Mouse (Mus musculus) skeletal muscle tissue, adult 2 months (tissue): ENCODE results near the gene Kif1b.
"Not testable (repeated sequence)": the region's sequence is repeated elsewhere in the genome, so short reads cannot be mapped to it uniquely, and the experiment has no call there.

Source experiments
- DNase-seq: peaks from one replicate; pipeline ENCODE4 v3.0.0-alpha.2; 2012; ENCODE audit warnings: low read depth, low spot score

The Kif1b gene

DNA sequence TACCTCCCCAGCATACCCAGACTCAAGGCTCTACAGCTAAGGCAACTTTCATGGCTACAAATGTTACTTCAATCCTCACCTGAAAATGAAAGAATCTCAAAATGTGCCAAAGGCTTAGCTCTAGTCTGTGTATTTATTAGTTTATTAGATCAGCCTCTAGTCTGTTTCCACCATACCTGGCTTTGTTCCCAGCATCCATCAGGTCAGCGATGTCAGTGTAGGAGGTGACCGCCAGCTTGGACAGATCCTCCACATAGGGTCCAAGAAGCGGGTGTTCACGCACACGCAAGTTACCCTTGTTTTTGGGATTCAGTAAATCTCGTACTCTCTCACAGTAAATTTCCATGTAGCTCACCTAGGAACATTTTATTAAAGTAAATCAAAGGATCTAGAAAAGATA, 37.0 kb downstream of the Kif1b start:
- no peak for DNase-seq

DNA sequence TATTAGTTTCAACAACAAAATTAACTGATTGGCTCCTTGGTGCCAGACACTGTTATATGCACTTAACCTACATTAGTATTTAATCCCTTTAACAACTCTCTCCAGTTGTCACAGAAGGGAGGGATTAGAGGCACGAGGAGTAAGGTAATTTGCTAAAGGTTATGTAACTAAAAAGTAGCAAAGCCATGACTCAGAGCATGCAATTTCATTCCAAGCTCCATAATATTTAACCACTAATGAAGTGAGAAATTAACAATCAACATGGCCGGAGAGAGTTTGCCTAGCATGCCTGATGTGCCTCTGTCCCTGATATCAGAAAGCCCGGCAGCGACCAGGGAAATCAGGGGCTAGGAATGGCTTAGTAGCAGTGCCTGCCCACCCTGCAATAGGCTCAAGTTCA, 38.5 kb downstream of the Kif1b start:
- DNase-seq, result no peak

- DNase-seq, result no peak
Measured at GRCm38 (mm10) chr4:149264895-149265294, 42.6 kb downstream of the Kif1b start.

DNA sequence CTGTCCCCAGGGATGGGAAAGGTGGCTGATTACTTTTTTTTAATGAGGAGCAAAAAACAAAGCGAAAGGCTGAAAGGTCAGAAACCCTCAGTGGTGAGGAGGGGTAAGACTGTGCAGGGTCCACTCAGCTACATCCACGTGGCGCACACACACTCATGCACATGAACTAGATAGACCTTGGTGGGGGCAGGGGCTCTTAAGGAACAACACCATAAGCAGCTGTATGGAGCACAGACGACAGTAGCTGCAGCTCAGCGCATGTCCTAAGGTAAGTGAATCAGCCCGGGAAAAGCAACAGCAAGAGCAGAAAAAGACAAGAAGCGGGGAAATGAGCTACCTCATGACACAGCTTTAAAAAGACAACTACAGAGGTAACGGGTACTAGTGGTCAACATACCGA, 44.3 kb downstream of the Kif1b start:
- DNase-seq, result no peak

GRCm38 (mm10) chr4:149261466-149261865, 46.0 kb downstream of the Kif1b start:
- no peak for DNase-seq

GRCm38 (mm10) chr4:149260911-149261310, 46.6 kb downstream of the Kif1b start:
- no peak for DNase-seq

DNA sequence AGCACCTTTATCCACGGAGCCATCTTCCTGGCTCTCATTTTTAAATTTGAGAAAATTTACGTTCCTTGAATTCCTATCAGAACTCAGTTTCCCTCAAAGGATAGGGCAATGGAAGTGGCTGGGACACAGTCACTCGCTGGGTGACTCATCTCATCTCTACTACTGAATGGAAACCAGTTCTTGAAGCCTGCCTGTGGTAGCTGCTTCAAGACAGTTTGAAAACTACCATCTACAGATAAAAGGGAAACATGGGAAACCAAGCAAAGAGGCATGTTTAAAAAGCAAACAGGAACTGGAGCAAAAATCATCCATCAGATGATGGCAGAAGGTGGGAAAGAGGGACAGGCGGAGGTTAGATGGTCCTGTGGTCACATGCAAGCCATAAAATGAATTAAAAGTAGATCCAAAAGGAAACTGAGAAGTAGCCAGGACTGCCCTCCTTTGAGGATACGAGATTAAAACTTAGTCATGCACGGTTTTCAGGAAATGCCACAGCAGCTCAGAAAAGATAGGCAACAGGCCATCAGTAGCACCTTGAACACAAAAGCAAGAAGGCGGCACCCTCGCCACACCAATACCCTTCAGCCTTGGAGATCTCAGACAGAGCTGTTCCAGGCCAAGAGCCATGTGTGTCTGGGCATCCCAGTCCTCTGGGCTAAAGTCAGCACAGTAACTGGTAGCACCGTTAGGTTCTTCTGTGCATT, 48.0 kb downstream of the Kif1b start:
- DNase-seq, result no peak

DNA sequence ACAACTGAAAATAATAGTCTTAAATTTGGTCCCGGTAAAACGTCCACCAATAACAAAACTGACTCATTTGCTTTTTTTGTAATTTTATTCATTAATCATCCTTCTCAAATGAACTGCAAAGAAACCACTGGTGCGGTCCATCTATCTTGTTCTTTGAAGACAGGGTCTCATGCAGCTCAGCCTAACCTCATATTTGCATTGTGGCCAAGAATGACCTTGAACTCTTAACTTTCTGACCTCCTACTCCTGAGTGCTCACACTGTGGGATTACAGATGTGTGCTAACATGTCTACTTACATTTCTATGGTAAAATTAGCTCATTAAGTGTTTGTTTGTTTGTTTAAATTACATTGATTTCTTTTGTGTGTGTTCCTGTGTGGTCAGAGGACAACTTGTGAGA, 48.6 kb downstream of the Kif1b start:
- DNase-seq, result no peak

DNA sequence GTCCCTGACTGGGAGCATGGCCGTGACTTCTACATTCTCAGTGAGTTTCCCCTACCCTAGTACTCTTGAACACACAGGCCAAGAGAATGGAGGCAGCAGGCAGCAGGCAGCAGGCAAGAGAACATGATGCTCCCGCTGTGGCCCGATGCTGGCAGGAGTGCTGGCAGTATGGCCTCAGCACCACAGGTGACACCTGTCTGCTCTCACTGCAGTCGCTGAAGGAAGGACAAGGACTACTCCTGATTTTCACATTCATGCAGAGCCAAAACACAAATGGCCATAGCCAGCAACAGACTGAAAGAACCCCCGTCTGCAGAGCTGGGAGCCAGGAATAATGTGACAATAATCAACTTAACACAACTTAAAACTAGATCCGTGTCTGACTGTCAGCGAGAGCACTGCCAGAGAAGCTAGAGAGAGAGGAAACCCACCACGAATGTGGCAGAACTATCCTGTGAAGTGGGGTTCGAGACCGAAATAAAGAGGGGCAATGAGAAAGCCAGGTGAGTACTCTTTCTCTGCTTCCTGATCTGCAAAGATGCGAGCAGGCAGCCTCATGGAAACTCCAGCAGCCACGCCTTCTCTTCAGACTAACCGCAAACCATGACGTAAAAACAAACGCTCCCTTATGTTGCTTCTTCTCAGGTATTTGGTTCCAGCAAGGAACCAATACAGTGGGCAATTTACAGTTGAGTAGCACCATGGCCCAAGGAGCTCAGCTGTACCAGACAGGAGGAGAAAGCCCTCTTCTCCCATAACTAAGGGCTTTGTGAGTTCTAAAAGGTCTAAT, 50.8 kb downstream of the Kif1b start:
- DNase-seq, result peak; percentile 52

DNA sequence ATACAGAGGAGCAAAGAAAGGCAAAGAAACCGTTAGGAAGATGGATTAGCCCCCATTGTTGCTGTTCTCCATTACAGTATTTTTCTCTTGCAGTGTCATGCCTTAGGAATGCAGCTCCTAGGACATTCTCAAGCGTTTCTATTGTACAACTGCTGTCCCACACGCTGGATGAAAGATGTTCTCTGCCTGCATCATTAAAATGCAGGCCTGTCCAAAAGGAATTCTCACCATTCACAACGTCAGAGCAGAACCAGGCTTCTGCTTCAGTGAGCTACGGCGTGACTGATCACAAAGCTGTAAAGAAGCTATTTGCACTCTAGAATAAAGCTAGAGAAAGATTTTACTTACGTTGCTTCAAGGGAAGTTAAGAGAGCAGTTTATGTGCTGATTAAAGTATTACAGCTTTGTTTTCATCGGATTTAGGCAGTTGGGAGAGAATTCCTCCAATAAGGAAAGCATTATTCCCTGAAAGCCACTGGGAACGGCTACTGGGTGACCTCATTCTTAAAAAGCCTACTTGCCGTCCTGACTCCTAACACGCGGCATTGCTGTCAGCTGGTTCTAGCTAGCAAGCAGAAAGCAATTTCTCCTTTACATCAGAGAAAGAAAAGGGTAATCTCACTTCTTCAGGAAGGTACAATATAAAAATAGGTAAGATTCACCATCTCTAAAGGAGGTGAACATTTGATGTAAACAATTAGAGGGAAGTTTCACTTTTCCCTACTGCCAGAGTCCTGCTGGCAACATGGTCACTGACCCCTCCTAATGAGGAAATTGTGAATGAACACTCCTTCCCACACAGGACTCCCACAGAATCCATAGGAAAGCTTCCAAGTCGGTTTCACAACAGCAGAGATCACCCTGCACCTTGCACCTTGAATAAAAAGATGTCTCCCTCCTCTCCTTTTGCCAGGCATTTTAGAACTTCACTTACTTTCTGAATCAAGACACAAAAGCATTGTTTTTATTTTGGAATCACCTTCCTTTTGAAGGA, 51.9 kb downstream of the Kif1b start:
- no peak for DNase-seq

GRCm38 (mm10) chr4:149254827-149255226, 52.7 kb downstream of the Kif1b start:
- DNase-seq, result no peak

- DNase-seq, result no peak
Measured at GRCm38 (mm10) chr4:149249311-149249710, 58.2 kb downstream of the Kif1b start.

DNA sequence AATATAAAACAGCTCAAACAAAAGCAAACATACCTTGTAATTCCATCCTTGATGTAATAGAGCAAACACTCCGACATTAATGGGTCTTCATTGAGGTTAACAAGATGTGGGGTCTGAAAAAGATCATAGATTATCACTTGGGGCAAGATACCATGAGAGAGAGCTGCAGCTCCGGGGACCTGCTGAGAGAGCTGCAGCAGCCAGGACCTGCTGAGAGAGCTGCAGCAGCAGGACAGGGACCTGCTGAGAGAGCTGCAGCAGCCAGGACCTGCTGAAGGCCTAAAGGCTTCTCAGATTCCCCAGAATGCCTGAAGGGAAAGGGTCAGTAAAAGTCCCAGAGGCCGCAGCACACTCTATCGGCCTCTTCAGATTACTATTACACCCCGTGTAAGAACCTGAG, 59.7 kb downstream of the Kif1b start:
- no peak for DNase-seq

DNA sequence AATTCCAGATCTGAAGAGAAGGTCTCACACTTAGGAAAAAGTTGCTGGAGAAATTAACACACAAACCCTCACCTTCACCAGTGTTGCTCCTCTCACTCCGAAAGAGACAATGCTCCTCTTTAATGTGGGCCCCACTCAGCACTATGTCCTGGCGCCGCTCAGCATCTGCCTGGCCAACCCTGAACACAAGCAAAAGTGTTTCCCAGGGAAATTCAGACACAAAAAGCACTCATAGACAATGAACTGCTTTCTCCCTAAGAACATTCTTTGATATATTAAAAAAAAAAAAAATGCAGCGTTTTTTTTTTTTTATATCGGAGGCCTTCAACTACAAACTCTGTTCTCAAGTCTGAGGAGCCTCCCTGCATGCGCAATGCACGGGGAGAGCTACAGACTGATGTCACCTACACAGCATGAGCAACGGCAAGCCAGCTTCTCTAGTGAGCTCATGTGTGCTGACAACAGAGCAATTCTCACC, 60.3 kb downstream of the Kif1b start:
- no peak for DNase-seq

DNA sequence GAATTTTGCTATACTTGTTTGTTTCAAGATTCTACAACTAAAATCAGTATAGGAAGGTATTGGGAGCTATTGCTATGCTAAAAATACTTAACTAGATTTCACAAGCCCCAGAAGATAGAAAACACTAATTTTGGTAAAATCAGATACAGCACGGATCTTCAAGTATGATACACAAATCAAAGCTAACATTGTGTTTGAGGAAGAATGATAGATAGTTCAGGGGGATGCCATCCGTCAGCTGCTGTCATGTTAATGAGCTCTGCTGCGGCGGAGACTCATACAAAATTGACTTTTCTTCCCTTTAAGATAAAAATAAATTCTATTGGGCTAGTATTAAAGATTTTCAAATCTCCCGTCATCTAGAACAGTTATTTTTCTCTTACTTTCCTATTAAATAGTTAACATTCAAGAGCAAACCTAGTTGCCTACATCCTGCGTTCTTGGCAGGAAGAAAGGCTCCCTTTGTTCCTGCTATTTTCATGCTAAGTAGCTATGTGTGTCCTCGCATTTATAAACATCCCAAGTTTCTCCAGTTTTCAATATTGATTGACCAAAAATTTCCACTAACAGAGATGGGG, 60.8 kb downstream of the Kif1b start:
- DNase-seq, result no peak

DNA sequence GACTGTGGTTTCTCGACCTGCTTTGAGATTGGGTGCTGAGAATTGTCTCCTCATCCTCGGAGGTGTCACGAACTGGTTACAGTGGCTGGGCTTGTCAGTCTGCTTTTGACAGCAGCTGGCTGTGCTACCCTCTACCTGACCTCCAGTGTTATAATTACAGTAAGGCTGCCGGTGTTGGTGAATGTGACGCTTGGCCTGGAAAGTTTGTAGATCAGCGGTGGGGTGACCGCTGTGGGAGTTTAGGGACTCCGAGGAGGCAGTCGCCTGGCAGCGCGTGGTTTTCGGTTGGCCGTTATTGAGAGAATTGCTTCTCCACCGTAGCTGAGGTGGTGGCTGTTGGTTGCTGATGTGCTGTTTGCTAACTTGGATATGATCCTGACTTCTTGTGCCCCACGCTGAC, 70.5 kb downstream of the Kif1b start:
- no peak for DNase-seq

- DNase-seq, result peak; percentile 13
Measured at GRCm38 (mm10) chr4:149233938-149234337, 73.6 kb downstream of the Kif1b start.

DNA sequence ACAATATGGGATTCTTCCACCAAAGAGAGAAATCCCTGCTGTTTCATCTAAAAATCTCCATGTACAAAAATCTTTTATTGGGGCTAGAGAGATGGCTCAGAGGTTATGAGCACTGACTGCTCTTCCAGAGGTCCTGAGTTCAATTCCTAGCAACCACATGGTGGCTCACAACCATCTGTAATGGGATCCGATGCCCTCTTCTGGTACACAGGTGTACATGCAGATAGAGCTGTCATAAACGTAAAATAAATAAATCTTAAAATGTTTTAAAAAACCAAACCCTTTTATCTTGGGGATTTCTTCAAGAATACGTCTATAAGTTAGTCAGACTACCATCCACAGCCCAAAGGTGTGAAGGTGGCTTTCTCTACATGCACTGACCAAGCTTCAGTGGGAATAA, 78.8 kb downstream of the Kif1b start:
- DNase-seq, result not testable (repeated sequence)

- no peak for DNase-seq
Measured at GRCm38 (mm10) chr4:149228256-149228655, 79.2 kb downstream of the Kif1b start.

DNA sequence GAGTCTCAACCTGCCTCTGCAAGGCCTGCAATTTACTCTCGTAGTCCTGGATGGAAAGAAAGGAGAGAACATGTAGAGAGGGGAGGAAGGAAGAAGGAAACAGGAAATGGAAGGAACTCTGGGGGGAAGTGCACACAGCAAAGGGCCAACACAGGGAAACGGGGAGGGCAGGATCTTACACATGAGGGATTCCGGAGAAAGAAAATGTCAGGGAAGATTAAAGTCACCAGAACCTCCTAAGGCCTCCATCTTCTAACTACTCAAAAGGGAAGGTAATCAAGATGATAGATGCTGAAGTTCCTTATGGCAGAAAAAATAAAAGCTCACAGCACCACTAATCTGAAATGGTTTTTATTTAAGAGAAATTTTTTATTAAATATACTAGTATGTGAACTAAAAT, 81.2 kb downstream of the Kif1b start:
- no peak for DNase-seq

GRCm38 (mm10) chr4:149223453-149223852, 84.0 kb downstream of the Kif1b start:
- no peak for DNase-seq

- DNase-seq, result no peak
Measured at GRCm38 (mm10) chr4:149220481-149220880, 87.0 kb downstream of the Kif1b start.
